In genomic region chr17:27563771-27564244, GRCm38 (mm10) we compare ENCODE assay signal across 11 mouse cellular contexts. TPM values are rescaled to one million over a fixed set of nuclear protein-coding genes. Genes with fewer than 3 reads are reported as not detected.
DNase-seq lines count a peak whose midpoint lies in the region; ATAC-seq and TF ChIP-seq lines count a peak whose summit lies in the region.
"Had no signal": no experiment of that assay in that cellular context is flagged by ENCODE, and none has a peak within 500 bp of the region (broad histone marks: within the 10 kb centered on the region; RNA-seq: fewer than 3 reads in every experiment).

No protein-coding gene starts in this region.

- no peak for TF ChIP-seq CTCF in left cerebral cortex, adult 2 months (IDR thresholded peaks at IDR 0.05)

- 0 out of 2 replicates have a peak overlapping the region, but pooled peaks have one; percentile 94 for H3K4me2 ChIP-seq in midbrain, embryonic 14.5 days (ENCODE audit: low read length)

- H3K4me3 ChIP-seq in left cerebral cortex, adult 2 months, result peak overlapping the region; percentile 76; the same call in 1 of the 2 replicates
- H3K4me3 ChIP-seq in midbrain, embryonic 14.5 days (replicated peaks; ENCODE audit: low read depth, low read length), result no peak overlapping the region

- no peak overlapping the region for H3K9ac ChIP-seq in midbrain, embryonic 14.5 days (replicated peaks; ENCODE audit: low read length)

- no peaks in the 10 kb centered on the region for H3K27me3 ChIP-seq in midbrain, embryonic 14.5 days (ENCODE audit: control insufficient read depth, insufficient read depth, low read length)

- no peaks in the 10 kb centered on the region for H3K9me3 ChIP-seq in midbrain, embryonic 14.5 days (ENCODE audit: control insufficient read depth, low read length)

- H3K4me1 ChIP-seq in midbrain, embryonic 14.5 days (ENCODE audit: control insufficient read depth, insufficient read depth, low read length), result peaks cover 13% of the 10 kb centered on the region

- H3K36me3 ChIP-seq in midbrain, embryonic 14.5 days (ENCODE audit: control insufficient read depth, insufficient read depth, low read length), result 0 out of 2 replicates have a peak, but pooled peaks cover 8% of the 10 kb centered on the region

- 53% methylated on average over 7 of the region's 7 CpGs for WGBS in midbrain, embryonic 14.5 days

- H3K27ac ChIP-seq in left cerebral cortex, adult 2 months, result no peak overlapping the region; the same call in 1 of the 2 replicates
- no peak overlapping the region for H3K27ac ChIP-seq in midbrain, embryonic 14.5 days (replicated peaks; ENCODE audit: low read depth, low read length)

- DNase-seq in cerebellum, adult 11-12 months, result peak; percentile 77
- DNase-seq in left cerebral cortex, adult 2 months (ENCODE audit: extremely low spot score in 1 of 2, low spot score in 2 of 2), result no peak
- DNase-seq in left cerebral cortex, postnatal 10 days (ENCODE audit: extremely low spot score in 1 of 2, low spot score in 2 of 2), result no peak
- DNase-seq in embryo, embryonic 9.5 days (ENCODE audit: extremely low spot score), result peak; percentile 24
- no peak for DNase-seq in midbrain, embryonic 14.5 days
- DNase-seq in natural killer cell, adult 2 months (ENCODE audit: low spot score in 2 of 2), result no peak
- no peak for DNase-seq in frontal cortex, postnatal 36 days (ENCODE audit: low spot score in 2 of 2)
- DNase-seq: kidney, adult 2 months; right cerebral cortex, postnatal 14 days had no signal

- intact Hi-C loops in left cerebral cortex, adult 2 months (cut with DNase I), result loop anchor here (2.0 kb wide), 2 partner anchors 29 to 59 kb away; partner anchors contain the start of gene Nudt3
- intact Hi-C loops in left cerebral cortex, postnatal 10 days (cut with DNase I), result no loop called here

- ATAC-seq in cerebellum, adult (ENCODE audit: insufficient number of reproducible peaks, low FRiP score, low TSS enrichment), result no peak
- no peak for ATAC-seq in midbrain, embryonic 14.5 days (ENCODE audit: low FRiP score, low TSS enrichment)

RNA-seq across cellular contexts. Expression of gene AI413582, which starts 1.7 kb away (rescaled TPM):
- 10 to 100 TPM; 86.7 to 93.8 TPM for total RNA-seq in left cerebral cortex, adult 2 months (2021)
- total RNA-seq in left cerebral cortex, postnatal 10 days (2021), result 10 to 100 TPM; 80.4 to 95.9 TPM
- polyA plus RNA-seq in midbrain, embryonic 14.5 days (2014; fragmentation: Nextera tagmentation; extraction: Ambion mirVana), result 51.9 and 74.5 TPM in 2 replicates

RNA-seq across cellular contexts. Expression of gene Hmga1, which starts 7.5 kb away (rescaled TPM):
- 10 to 100 TPM; 55.2 to 55.7 TPM for total RNA-seq in left cerebral cortex, adult 2 months (2021)
- 10 to 100 TPM; 40.6 TPM for total RNA-seq in left cerebral cortex, postnatal 10 days (2021)
- polyA plus RNA-seq in midbrain, embryonic 14.5 days (2014; fragmentation: Nextera tagmentation; extraction: Ambion mirVana), result 134 and 143 TPM in 2 replicates

RNA-seq across cellular contexts. Expression of gene Grm4, which starts 42.6 kb away (rescaled TPM):
- 10 to 100 TPM; 19.9 to 29.7 TPM for total RNA-seq in left cerebral cortex, adult 2 months (2021)
- total RNA-seq in left cerebral cortex, postnatal 10 days (2021), result 10 to 100 TPM; 23.7 to 24.2 TPM
- polyA plus RNA-seq in midbrain, embryonic 14.5 days (2014; fragmentation: Nextera tagmentation; extraction: Ambion mirVana), result 9.8 and 10.1 TPM in 2 replicates
- total RNA-seq: monocyte, adult 5-6 weeks had no signal

RNA-seq across cellular contexts. Expression of gene Nudt3, which starts 59.5 kb away (rescaled TPM):
- 100 to 1,000 TPM; 550 to 603 TPM for total RNA-seq in left cerebral cortex, adult 2 months (2021)
- total RNA-seq in left cerebral cortex, postnatal 10 days (2021), result 100 to 1,000 TPM; 497 to 524 TPM
- 117 and 224 TPM in 2 replicates for polyA plus RNA-seq in midbrain, embryonic 14.5 days (2014; fragmentation: Nextera tagmentation; extraction: Ambion mirVana)

Comparison
In these comparisons a context has a peak if more than half of its experiments do, and no peak if none do; other contexts are left out.
1. DNase-seq: peak in cerebellum, adult 11-12 months (single experiment) and embryo, embryonic 9.5 days (single experiment); none in left cerebral cortex, adult 2 months (0 of 2), left cerebral cortex, postnatal 10 days (0 of 2), midbrain, embryonic 14.5 days (single experiment), natural killer cell, adult 2 months (0 of 2) and frontal cortex, postnatal 36 days (0 of 2).